Mouse (Mus musculus) brain, embryonic 14.5 days (tissue): ENCODE data around the gene Pcsk4.

ENCODE experiments used
- CTCF ChIP-seq: fragments of 200-500 bp; IDR thresholded peaks from 2 replicates; pipeline ENCODE4 v1.5.1; 2012; ENCODE audit warnings: inconsistent platforms, mild to moderate bottlenecking, moderate library complexity, borderline replicate concordance; ENCODE audit not compliant: insufficient read depth, insufficient read length; ENCODE audit errors: extremely low read depth
- POLR2A ChIP-seq: fragments of 200-500 bp; IDR thresholded peaks from 2 replicates; pipeline ENCODE4 v1.6.1; 2012; ENCODE audit warnings: mild to moderate bottlenecking, inconsistent platforms, borderline replicate concordance; ENCODE audit not compliant: poor library complexity, insufficient read depth, insufficient read length, severe bottlenecking; ENCODE audit errors: extremely low read depth

DNA sequence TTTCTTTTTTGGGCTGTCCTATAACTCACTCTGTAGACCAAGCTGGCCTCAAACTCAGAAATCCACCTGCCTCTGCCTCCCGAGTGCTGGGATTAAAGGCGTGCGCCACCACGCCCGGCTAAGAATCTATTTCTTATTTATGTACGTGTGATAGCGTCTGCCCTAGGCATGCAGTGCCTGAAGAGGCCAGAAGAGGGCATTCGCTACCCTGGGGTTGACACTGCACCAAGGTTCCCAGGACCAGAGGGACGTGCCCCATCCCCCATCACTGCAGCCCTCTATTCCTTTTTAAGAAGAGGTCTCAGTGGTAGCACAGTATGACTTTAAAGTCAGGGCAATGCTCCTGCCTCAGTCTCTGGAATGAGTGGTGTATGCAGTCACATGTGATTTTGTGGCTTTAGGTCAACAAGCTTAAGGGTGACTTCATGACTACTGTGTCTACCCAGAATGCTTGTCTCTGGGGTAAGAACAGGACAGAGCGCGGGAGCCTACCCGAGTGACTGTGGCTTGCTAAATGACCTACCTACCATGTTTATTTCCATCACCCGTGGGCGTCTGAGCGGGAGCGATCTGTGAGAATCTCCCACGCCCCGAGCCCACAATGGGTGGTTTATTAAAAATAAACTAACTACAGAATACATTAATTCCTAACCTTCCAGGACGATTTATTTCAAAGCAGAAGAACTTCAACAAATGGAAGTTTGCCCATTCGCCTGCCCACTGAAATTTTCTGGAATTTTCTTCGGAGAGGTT is 40.9 kb upstream of the Pcsk4 start:
- no peak for TF ChIP-seq CTCF
- TF ChIP-seq POLR2A, result no peak
